Mouse (Mus musculus): ENCODE results near the gene Cyp51. TPM values are rescaled to one million over a fixed set of nuclear protein-coding genes. Genes with fewer than 3 reads are reported as not detected.

The Cyp51 gene
- total RNA-seq, 2 experiments from 2014 or later: 17.2 to 22.5 TPM

Other genes starting within 250 kb of the Cyp51 start
- 10 to 100 TPM in 1 of 2 experiments, 1 to 10 TPM in 1; 7.0 to 11.0 TPM for gene Mterf1a, start 210.8 kb downstream of the Cyp51 start, total RNA-seq (2021)
- 10 to 100 TPM; 54.8 to 75.8 TPM for gene Akap9, start 176.7 kb downstream of the Cyp51 start, total RNA-seq (2021)
- 1 to 10 TPM; 3.6 to 4.9 TPM for gene Mterf1b, start 87.6 kb upstream of the Cyp51 start, total RNA-seq (2021)